ENCODE assay signal across 9 mouse cellular contexts in the genomic region with DNA sequence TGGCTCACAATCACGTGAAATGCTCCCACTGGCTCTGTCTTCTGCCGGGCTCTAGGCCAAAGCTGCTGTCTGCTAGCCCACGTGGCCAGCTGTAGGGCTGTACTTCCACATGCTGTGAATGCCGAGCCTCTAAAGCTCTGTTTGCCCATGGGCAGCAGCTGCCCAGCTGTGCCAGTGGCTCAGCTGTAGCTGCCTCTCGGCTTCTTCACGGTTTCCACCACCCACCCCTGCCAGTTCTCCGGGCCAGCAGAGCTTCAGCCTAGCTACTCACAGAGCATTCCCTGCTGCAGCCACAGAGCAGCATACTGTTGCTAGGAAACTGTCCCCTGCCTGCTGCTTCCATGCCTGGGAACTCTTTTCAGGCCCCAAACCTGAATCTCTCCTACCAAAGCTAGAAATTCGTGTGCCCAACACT. TPM values are rescaled to one million over a fixed set of nuclear protein-coding genes. Genes with fewer than 3 reads are reported as not detected.
A peak's percentile ranks its signal among the peaks of the same experiment; 100 is the strongest.
DNase-seq lines count a peak whose midpoint lies in the region; ATAC-seq lines count a peak whose summit lies in the region.
"Had no signal": no experiment of that assay in that cellular context is flagged by ENCODE, and none has a peak within 500 bp of the region (broad histone marks: within the 10 kb centered on the region; RNA-seq: fewer than 3 reads in every experiment).

No protein-coding gene starts in this region.

- peak overlapping the region; percentile 9; the same call in 1 of the 2 replicates for H3K9ac ChIP-seq in heart, embryonic 12.5 days

- no peak overlapping the region for H3K27ac ChIP-seq in heart, embryonic 12.5 days (ENCODE audit: poor library complexity, severe bottlenecking)

- H3K36me3 ChIP-seq in heart, embryonic 12.5 days = no peaks in the 10 kb centered on the region

- no peaks in the 10 kb centered on the region for H3K27me3 ChIP-seq in heart, embryonic 12.5 days (replicated peaks)

- no peak overlapping the region for H3K4me3 ChIP-seq in heart, embryonic 12.5 days

- H3K9me3 ChIP-seq in heart, embryonic 12.5 days (replicated peaks) = peaks cover 9% of the 10 kb centered on the region; the same call in 1 of the 2 replicates

- DNase-seq in adrenal gland, adult (ENCODE audit: inconsistent age in 2 of 2, low spot score in 1 of 2) = peak; percentile 37 to 72
- no peak for DNase-seq in adrenal gland, adult 8-10 months
- DNase-seq in fibroblast of lung, adult 2 months (ENCODE audit: low read depth) = peak; percentile 7
- peak; percentile 63 to 72 for DNase-seq in layer of hippocampus, adult 8-10 months (ENCODE audit: low spot score in 2 of 2)
- peak; percentile 33 for DNase-seq in lung, postnatal 25 days (ENCODE audit: low spot score)
- peak; percentile 28 for DNase-seq in retina, postnatal 7 days (ENCODE audit: low read depth, low spot score)
- DNase-seq in natural killer cell, adult 2 months (ENCODE audit: low spot score in 2 of 2) = no peak

- no peak for ATAC-seq in heart, embryonic 12.5 days (ENCODE audit: insufficient number of reproducible peaks, low FRiP score)

- H3K4me2 ChIP-seq in heart, embryonic 12.5 days = peak overlapping the region; percentile 47

- WGBS in heart, embryonic 12.5 days = 7% methylated on average over 8 of the region's 8 CpGs

- peaks cover 8% of the 10 kb centered on the region for H3K4me1 ChIP-seq in heart, embryonic 12.5 days (replicated peaks)

RNA-seq across cellular contexts. Expression of a gene that starts 25.2 kb away (rescaled TPM):
- total RNA-seq in adrenal gland, adult 8-10 months (2022) = 10 to 100 TPM; 59.8 to 82.0 (median 64.7) TPM
- polyA plus RNA-seq in heart, embryonic 12.5 days (2016; fragmentation: Nextera tagmentation; extraction: Ambion mirVana) = 13.4 and 14.5 TPM in 2 replicates
- total RNA-seq in layer of hippocampus, adult 8-10 months (2022) = 100 to 1,000 TPM; 138 to 175 (median 160) TPM

RNA-seq across cellular contexts. Expression of a gene that starts 26.6 kb away (rescaled TPM):
- total RNA-seq in adrenal gland, adult 8-10 months (2022) = 100 to 1,000 TPM; 533 to 601 (median 565) TPM
- polyA plus RNA-seq in heart, embryonic 12.5 days (2016; fragmentation: Nextera tagmentation; extraction: Ambion mirVana) = 459 and 490 TPM in 2 replicates
- 100 to 1,000 TPM; 222 to 342 (median 280) TPM for total RNA-seq in layer of hippocampus, adult 8-10 months (2022)

RNA-seq across cellular contexts. Expression of a gene that starts 44.3 kb away (rescaled TPM):
- total RNA-seq in adrenal gland, adult 8-10 months (2022) = 1 to 10 TPM in 1 of 4 experiments, under 1 TPM in 3; 0.38 to 1.2 (median 0.75) TPM
- polyA plus RNA-seq in heart, embryonic 12.5 days (2016; fragmentation: Nextera tagmentation; extraction: Ambion mirVana) = 0.85 and 1.3 TPM in 2 replicates
- total RNA-seq in layer of hippocampus, adult 8-10 months (2022) = 1 to 10 TPM; 1.2 to 4.2 (median 2.5) TPM
- polyA plus RNA-seq: liver, embryonic 16.5 days had no signal

Comparison
In these comparisons a context has a peak if more than half of its experiments do, and no peak if none do; other contexts are left out.
1. DNase-seq: peak in adrenal gland, adult (2 of 2), fibroblast of lung, adult 2 months (single experiment), layer of hippocampus, adult 8-10 months (2 of 2), lung, postnatal 25 days (single experiment) and retina, postnatal 7 days (single experiment); none in adrenal gland, adult 8-10 months (single experiment) and natural killer cell, adult 2 months (0 of 2).